Mouse (Mus musculus) hindbrain, postnatal 0 days (tissue): ENCODE measurements around the gene Aip. TPM values are rescaled to one million over a fixed set of nuclear protein-coding genes. Genes with fewer than 3 reads are reported as not detected.
A peak's percentile ranks its signal among the peaks of the same experiment; 100 is the strongest.

ENCODE experiments used
- ATAC-seq: fragments of 200-750 bp; cut with Nextera tagmentation; 2 replicates; pipeline ENCODE4 v1.8.0; 2017; ENCODE audit warnings: mild to moderate bottlenecking, moderate TSS enrichment, moderate library complexity
- DNase-seq: peaks from one replicate; pipeline ENCODE4 v3.0.0-alpha.2; 2015; ENCODE audit warnings: low spot score
- H3K27ac ChIP-seq: fragments of 300-500 bp; sonication (generic); 2 replicates; pipeline ENCODE4 v1.5.1; 2014; ENCODE audit warnings: mild to moderate bottlenecking
- H3K27me3 ChIP-seq: fragments of 300-500 bp; sonication (generic); 2 replicates; pipeline ENCODE4 v1.6.1; 2014; ENCODE audit warnings: low read length, mixed read lengths; ENCODE audit not compliant: insufficient read depth
- H3K36me3 ChIP-seq: fragments of 300-500 bp; sonication (generic); 2 replicates; pipeline ENCODE4 v1.6.1; 2014; ENCODE audit warnings: low read length, mixed read lengths; ENCODE audit not compliant: insufficient read depth
- H3K4me1 ChIP-seq: fragments of 300-500 bp; sonication (generic); 2 replicates; pipeline ENCODE4 v1.6.1; 2014; ENCODE audit warnings: antibody characterized with exemption, low read length, mixed read lengths; ENCODE audit not compliant: insufficient read depth
- H3K4me2 ChIP-seq: fragments of 300-500 bp; sonication (generic); 2 replicates; pipeline ENCODE4 v1.6.1; 2014; ENCODE audit warnings: low read depth, mild to moderate bottlenecking, low read length, moderate library complexity, mixed read lengths
- H3K4me3 ChIP-seq: fragments of 300-500 bp; sonication (generic); 2 replicates; pipeline ENCODE4 v1.5.1; 2014; ENCODE audit warnings: low read length
- H3K9ac ChIP-seq: fragments of 300-500 bp; sonication (generic); replicated peaks from 2 replicates; pipeline ENCODE4 v1.6.1; 2014; ENCODE audit warnings: mild to moderate bottlenecking, low read length, moderate library complexity, mixed read lengths
- H3K9me3 ChIP-seq: fragments of 300-500 bp; sonication (generic); 2 replicates; pipeline ENCODE4 v1.6.1; 2016; ENCODE audit warnings: low read length, mixed read lengths
- CTCF ChIP-seq: IDR thresholded peaks from 2 replicates; pipeline ENCODE4 v1.5.1; 2016; ENCODE audit warnings: antibody characterized with exemption, control low read depth, low read depth
- WGBS: fragments of 180-500 bp; shearing (Covaris S2); extraction: QIAGEN DNeasy Blood & Tissue Kit; methylation state at CpG from one replicate; pipeline ENCODE4 v1.1.7; 2014; 5-methylcytosine and 5-hydroxymethylcytosine counted together
- polyA plus RNA-seq: library from polyadenylated mRNA; unstranded; fragments of >200 nt; fragmentation: Nextera tagmentation; extraction: Ambion mirVana; gene quantifications from 2 replicates; pipeline ENCODE4 v1.2.1, GENCODE M21; 2015
- total RNA-seq: library from RNA; depleted of rRNA; stranded (reverse); fragments of >200 nt; gene quantifications from 2 replicates; pipeline ENCODE4 v1.2.3, GENCODE M21; 2014

Gene Aip
- total and polyA plus RNA-seq, 2 experiments from 2014 or later = 33.4 to 94.3 TPM

DNA sequence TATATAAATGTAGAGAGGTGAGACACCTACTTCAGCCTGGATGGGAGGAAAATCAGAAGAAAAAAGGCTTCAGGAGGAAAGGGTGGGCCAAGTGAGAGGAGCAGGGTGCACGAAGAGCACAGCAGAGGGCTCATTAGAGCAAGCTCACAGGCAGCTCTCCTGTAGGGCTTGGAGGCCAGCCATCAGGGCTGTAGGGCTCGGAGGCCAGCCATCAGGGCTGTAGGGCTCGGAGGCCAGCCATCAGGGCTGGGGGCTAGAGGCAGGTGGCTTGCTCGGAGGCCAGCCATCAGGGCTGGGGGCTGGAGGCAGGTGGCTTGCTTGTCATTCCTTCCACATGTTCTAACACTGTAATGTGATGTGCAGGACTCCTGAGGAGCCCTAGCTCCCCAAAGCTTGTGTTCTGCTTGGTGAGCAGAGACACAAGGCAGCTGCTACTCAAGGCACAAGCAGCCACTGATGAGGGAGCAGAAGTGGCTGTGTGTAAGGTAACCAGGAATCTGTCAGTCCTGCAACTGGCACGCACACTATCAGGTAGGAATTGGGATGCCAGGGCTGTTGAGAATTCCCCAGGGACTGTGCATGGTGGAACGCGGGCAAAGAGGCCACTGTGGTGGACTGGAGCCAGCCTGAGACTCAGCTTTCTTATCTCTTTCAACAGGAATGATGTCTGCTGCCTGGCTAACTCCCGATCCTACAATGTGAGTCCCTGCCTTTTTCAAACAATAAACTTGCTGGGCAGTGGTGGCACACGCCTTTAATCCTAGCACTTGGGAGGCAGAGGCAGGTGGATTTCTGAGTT, 41.2 kb upstream of the Aip start:
- no peak for TF ChIP-seq CTCF
- Histone ChIP-seq H3K36me3 (no peaks in the 10 kb centered on the region), H3K27me3 (no peaks in the 10 kb centered on the region), H3K4me3 (no peak overlapping the region), H3K4me2 (no peak overlapping the region), H3K9ac (no peak overlapping the region), H3K4me1 (peaks cover 14% of the 10 kb centered on the region), H3K9me3 (no peaks in the 10 kb centered on the region), H3K27ac (no peak overlapping the region)
- DNase-seq (no peak), ATAC-seq (no peak)
- 62% methylated on average over 9 of the region's 9 CpGs for WGBS

DNA sequence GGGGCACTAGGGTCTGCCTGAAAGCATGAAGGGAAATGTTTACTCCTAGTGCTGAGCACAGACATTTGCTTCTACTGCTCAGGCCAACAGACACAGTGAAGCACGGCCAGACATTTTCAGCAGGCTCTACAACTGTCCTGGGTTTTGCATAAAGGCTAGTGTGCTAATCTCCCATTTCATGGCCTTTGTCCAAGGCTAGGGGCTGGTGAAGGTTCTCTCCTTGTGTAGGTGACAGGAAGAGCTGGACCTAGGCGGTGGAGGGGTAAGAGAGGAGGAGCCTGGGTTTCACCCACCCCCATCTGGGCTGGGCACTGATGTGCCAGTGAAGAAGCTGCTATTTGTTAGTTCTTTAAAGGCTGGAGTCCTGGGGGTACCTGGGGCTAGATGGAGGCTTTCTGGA, 39.1 kb upstream of the Aip start:
- Histone ChIP-seq H3K27ac (no peak overlapping the region), H3K4me1 (peaks cover 8% of the 10 kb centered on the region), H3K36me3 (peaks cover 9% of the 10 kb centered on the region; the same call in 1 of the 2 replicates), H3K9me3 (no peaks in the 10 kb centered on the region), H3K4me3 (no peak overlapping the region), H3K27me3 (no peaks in the 10 kb centered on the region), H3K9ac (no peak overlapping the region), H3K4me2 (no peak overlapping the region)
- ATAC-seq = no peak
- 70% methylated on average over 2 of the region's 2 CpGs for WGBS
- no peak for TF ChIP-seq CTCF
- no peak for DNase-seq

DNA sequence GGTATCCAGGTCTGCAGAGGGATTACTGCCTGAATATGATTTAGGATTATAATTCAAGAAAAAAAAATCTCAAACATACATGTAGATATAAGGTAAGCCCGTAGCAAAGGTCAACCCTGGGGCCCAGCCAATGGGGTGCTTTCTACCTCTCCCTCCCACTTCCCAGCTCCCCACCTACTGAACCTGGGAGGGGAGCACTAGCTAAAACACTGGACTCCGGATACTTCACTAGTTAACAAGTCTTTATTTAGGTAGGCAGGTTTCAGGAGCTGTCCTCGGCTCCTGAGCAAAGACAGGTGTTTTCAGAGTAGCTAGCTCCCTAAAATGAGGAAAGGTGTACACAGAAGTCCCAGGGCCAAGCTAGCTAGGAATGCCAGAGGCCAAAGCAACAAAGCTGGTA, 38.4 kb upstream of the Aip start:
- DNase-seq (no peak), ATAC-seq (no peak)
- TF ChIP-seq CTCF = no peak
- WGBS = 81% methylated on average over 3 of the region's 3 CpGs
- peaks cover 15% of the 10 kb centered on the region for H3K36me3 ChIP-seq
- H3K4me3 ChIP-seq = no peak overlapping the region
- no peaks in the 10 kb centered on the region for H3K9me3 ChIP-seq
- H3K27me3 ChIP-seq = no peaks in the 10 kb centered on the region
- H3K4me1 ChIP-seq = peaks cover 7% of the 10 kb centered on the region; the same call in 1 of the 2 replicates
- H3K27ac ChIP-seq = peak overlapping the region; percentile 85
- H3K4me2 ChIP-seq = no peak overlapping the region
- H3K9ac ChIP-seq = no peak overlapping the region; the same call in 1 of the 2 replicates

DNA sequence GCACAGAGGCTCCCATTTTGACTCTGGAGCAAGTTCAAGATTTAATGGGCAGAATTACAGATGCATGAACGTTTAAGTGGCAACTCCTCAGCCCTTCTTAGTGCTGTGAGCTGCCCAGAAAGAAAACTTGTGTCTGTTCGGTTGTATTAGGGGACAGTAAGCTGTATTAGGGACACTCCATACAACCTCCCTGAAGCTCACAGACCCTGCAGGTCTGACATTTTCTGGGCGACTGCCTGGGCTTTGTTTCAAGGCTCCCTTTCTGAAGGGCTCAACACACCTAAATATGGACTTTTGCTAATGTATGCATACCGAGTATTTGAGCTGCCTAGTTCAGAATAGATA, 37.9 kb upstream of the Aip start:
- peaks cover 21% of the 10 kb centered on the region for H3K36me3 ChIP-seq
- ATAC-seq (peak; percentile 43), DNase-seq (no peak)
- peak overlapping the region; percentile 71 for H3K4me3 ChIP-seq
- H3K4me2 ChIP-seq = peak overlapping the region; percentile 91
- H3K9ac ChIP-seq = peak overlapping the region; percentile 76
- WGBS = 30% methylated on average over 4 of the region's 4 CpGs
- no peak for TF ChIP-seq CTCF
- H3K27ac ChIP-seq = peak overlapping the region; percentile 85
- peaks cover 7% of the 10 kb centered on the region; the same call in 1 of the 2 replicates for H3K4me1 ChIP-seq
- H3K9me3 ChIP-seq = no peaks in the 10 kb centered on the region
- no peaks in the 10 kb centered on the region for H3K27me3 ChIP-seq

DNA sequence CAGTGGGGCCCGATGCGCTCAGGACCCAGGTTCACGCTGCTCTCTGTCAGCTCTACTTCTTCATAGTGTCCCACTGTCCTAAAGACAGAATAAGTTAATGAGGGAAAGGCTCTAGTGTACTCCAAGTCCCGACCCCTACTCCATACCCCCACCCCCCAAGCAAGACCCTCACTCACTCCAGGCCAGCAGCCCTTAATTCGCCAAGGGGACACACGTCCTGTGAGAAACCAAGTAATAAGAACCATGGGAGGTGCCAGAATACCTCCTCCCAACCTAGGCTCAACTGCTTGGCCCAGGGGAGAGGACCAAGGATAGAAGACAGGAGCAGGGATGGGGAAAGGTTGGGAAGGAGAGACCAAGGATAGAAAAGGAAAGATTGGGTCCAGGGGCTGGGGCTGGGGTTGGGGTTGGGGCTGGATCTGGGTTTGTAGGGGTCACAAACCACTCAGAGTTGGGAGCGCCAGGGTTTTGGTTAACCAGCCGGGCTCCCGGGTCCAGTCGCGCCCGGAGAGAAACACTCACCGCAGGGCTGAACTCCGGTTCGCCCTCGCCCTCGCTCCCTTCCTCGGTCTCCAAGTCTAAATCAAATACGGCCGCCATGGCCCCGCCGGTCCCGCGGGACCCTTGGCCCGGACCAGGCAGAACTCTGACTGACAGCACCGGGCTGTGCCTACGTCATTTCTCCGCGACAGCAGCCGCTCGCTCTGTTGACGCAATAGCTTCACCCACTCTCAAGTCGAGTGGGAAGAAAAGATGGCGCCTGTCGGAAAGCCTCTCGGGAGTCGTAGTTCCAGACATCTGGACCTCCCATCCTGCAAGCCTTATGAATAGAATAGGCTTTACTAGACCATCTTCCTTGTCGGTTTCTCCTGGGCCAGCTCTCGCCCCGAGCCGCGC, 37.2 kb upstream of the Aip start, which contains the start of gene Rps6kb2:
Gene Rps6kb2 (minus strand): TSS at position 709 of the 897 bp plus-strand sequence.
- DNase-seq (peak; percentile 99), ATAC-seq (peak; percentile 94)
- no peaks in the 10 kb centered on the region for H3K27me3 ChIP-seq
- peaks cover 7% of the 10 kb centered on the region; the same call in 1 of the 2 replicates for H3K4me1 ChIP-seq
- TF ChIP-seq CTCF = no peak
- H3K4me3 ChIP-seq = peak within 1 kb of the TSS; percentile 71
- 7% methylated on average over 41 of the region's 42 CpGs for WGBS
- peaks cover 27% of the 10 kb centered on the region for H3K36me3 ChIP-seq
- no peaks in the 10 kb centered on the region for H3K9me3 ChIP-seq
- peak within 1 kb of the TSS; percentile 76 for H3K9ac ChIP-seq
- peak within 1 kb of the TSS; percentile 91 for H3K4me2 ChIP-seq
- H3K27ac ChIP-seq = peak within 1 kb of the TSS; percentile 85

DNA sequence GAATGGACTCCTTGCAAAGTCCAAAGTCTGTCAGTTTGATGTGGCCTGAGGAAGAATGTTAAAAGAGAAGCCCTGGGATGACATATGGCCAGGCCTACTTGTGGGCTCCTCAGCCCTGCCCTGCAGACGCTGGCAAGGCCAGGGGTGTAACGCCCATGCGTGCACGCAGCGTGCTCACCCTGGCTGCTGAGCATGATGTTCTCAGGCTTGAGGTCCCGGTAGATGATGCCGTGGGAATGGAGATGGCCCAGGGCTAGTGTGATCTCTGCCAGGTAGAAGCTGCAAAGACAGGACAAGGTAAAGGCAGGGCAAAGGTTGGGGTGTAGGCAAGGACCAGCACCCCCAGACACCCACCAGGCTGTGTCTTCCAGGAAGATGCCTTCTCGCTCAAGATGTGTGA, 33.4 kb upstream of the Aip start:
- DNase-seq = no peak
- H3K36me3 ChIP-seq = peaks cover 34% of the 10 kb centered on the region
- no peak for TF ChIP-seq CTCF
- no peak overlapping the region for H3K9ac ChIP-seq
- H3K4me1 ChIP-seq = peaks cover 7% of the 10 kb centered on the region; the same call in 1 of the 2 replicates
- no peak overlapping the region for H3K4me2 ChIP-seq
- 97% methylated on average over 8 of the region's 8 CpGs for WGBS
- no peak overlapping the region for H3K27ac ChIP-seq
- H3K4me3 ChIP-seq = no peak overlapping the region
- H3K9me3 ChIP-seq = no peaks in the 10 kb centered on the region
- H3K27me3 ChIP-seq = no peaks in the 10 kb centered on the region
- no peak for ATAC-seq
